Mouse (Mus musculus) lung, embryonic 16.5 days (tissue): ENCODE data around the gene Gtsf1l. TPM values are rescaled to one million over a fixed set of nuclear protein-coding genes. Genes with fewer than 3 reads are reported as not detected.
A peak's percentile ranks its signal among the peaks of the same experiment; 100 is the strongest.

Source experiments
- ATAC-seq: fragments of 200-750 bp; cut with Nextera tagmentation; 2 replicates; pipeline ENCODE4 v1.8.0; 2017; ENCODE audit warnings: low read depth, mild to moderate bottlenecking, moderate library complexity
- H3K27ac ChIP-seq: fragments of 300-500 bp; sonication (generic); 2 replicates; pipeline ENCODE4 v1.5.1; 2014; ENCODE audit warnings: mild to moderate bottlenecking, control low read depth, low read length
- H3K27me3 ChIP-seq: fragments of 300-500 bp; sonication (generic); 2 replicates; pipeline ENCODE4 v1.6.1; 2014; ENCODE audit warnings: low read depth, low read length, mixed read lengths; ENCODE audit not compliant: control insufficient read depth, insufficient read depth
- H3K36me3 ChIP-seq: fragments of 300-500 bp; sonication (generic); 2 replicates; pipeline ENCODE4 v1.6.1; 2014; ENCODE audit warnings: low read length; ENCODE audit not compliant: control insufficient read depth, insufficient read depth
- H3K4me1 ChIP-seq: fragments of 300-500 bp; sonication (generic); replicated peaks from 2 replicates; pipeline ENCODE4 v1.6.1; 2014; ENCODE audit warnings: low read length, mixed read lengths; ENCODE audit not compliant: control insufficient read depth, insufficient read depth
- H3K4me2 ChIP-seq: fragments of 300-500 bp; sonication (generic); 2 replicates; pipeline ENCODE4 v1.6.1; 2014; ENCODE audit warnings: low read depth, low read length, control low read depth
- H3K4me3 ChIP-seq: fragments of 300-500 bp; sonication (generic); 2 replicates; pipeline ENCODE4 v1.5.1; 2014; ENCODE audit warnings: mild to moderate bottlenecking, low read length, control low read depth
- H3K9ac ChIP-seq: fragments of 300-500 bp; sonication (generic); 2 replicates; pipeline ENCODE4 v1.6.1; 2014; ENCODE audit warnings: low read length, control low read depth
- H3K9me3 ChIP-seq: fragments of 300-500 bp; sonication (generic); 2 replicates; pipeline ENCODE4 v1.6.1; 2016; ENCODE audit warnings: low read length; ENCODE audit not compliant: control insufficient read depth
- WGBS: fragments of 180-500 bp; shearing (Covaris S2); extraction: QIAGEN DNeasy Blood & Tissue Kit; methylation state at CpG from one replicate; pipeline ENCODE4 v1.1.7; 2014; 5-methylcytosine and 5-hydroxymethylcytosine counted together
- polyA plus RNA-seq: library from polyadenylated mRNA; unstranded; fragments of >200 nt; fragmentation: Nextera tagmentation; extraction: Ambion mirVana; gene quantifications from 2 replicates; pipeline ENCODE4 v1.2.1, GENCODE M21; 2015

The Gtsf1l gene
- polyA plus RNA-seq, 1 experiment from 2014 or later = 0.19 TPM

GRCm38 (mm10) chr2:163111413-163112201 is 24.0 kb upstream of the Gtsf1l start:
- 41% methylated on average over 16 of the region's 16 CpGs for WGBS
- Histone ChIP-seq H3K4me2 (no peak overlapping the region), H3K27me3 (no peaks in the 10 kb centered on the region), H3K4me1 (no peaks in the 10 kb centered on the region), H3K36me3 (no peaks in the 10 kb centered on the region), H3K4me3 (no peak overlapping the region), H3K27ac (no peak overlapping the region), H3K9me3 (no peaks in the 10 kb centered on the region), H3K9ac (no peak overlapping the region)
- no peak for ATAC-seq

- Histone ChIP-seq H3K4me1 (no peaks in the 10 kb centered on the region), H3K36me3 (no peaks in the 10 kb centered on the region), H3K9ac (no peak overlapping the region), H3K9me3 (no peaks in the 10 kb centered on the region), H3K27ac (no peak overlapping the region), H3K4me2 (no peak overlapping the region), H3K27me3 (no peaks in the 10 kb centered on the region), H3K4me3 (no peak overlapping the region)
- WGBS = 93% methylated on average over 1 of the region's 1 CpGs
- ATAC-seq = no peak
Observed at GRCm38 (mm10) chr2:163110706-163111105, 23.1 kb upstream of the Gtsf1l start.

GRCm38 (mm10) chr2:163108385-163108784 is 20.7 kb upstream of the Gtsf1l start:
- no peak for ATAC-seq
- no peaks in the 10 kb centered on the region for H3K9me3 ChIP-seq
- H3K4me2 ChIP-seq = no peak overlapping the region
- no peak overlapping the region for H3K9ac ChIP-seq
- 77% methylated on average over 9 of the region's 9 CpGs for WGBS
- H3K36me3 ChIP-seq = no peaks in the 10 kb centered on the region
- no peaks in the 10 kb centered on the region for H3K27me3 ChIP-seq
- no peak overlapping the region for H3K27ac ChIP-seq
- H3K4me1 ChIP-seq = no peaks in the 10 kb centered on the region
- H3K4me3 ChIP-seq = no peak overlapping the region

GRCm38 (mm10) chr2:163104086-163104770 is 16.6 kb upstream of the Gtsf1l start:
- Histone ChIP-seq H3K9me3 (no peaks in the 10 kb centered on the region), H3K4me2 (no peak overlapping the region), H3K36me3 (no peaks in the 10 kb centered on the region), H3K4me1 (peaks cover 11% of the 10 kb centered on the region), H3K4me3 (no peak overlapping the region), H3K27ac (no peak overlapping the region), H3K27me3 (no peaks in the 10 kb centered on the region), H3K9ac (no peak overlapping the region)
- 66% methylated on average over 13 of the region's 13 CpGs for WGBS
- ATAC-seq = no peak

GRCm38 (mm10) chr2:163102900-163103653 is 15.4 kb upstream of the Gtsf1l start:
- no peaks in the 10 kb centered on the region for H3K36me3 ChIP-seq
- no peak overlapping the region for H3K27ac ChIP-seq
- ATAC-seq = no peak
- H3K4me1 ChIP-seq = peaks cover 11% of the 10 kb centered on the region
- H3K27me3 ChIP-seq = no peaks in the 10 kb centered on the region
- no peak overlapping the region for H3K4me2 ChIP-seq
- no peak overlapping the region for H3K9ac ChIP-seq
- H3K9me3 ChIP-seq = no peaks in the 10 kb centered on the region
- H3K4me3 ChIP-seq = no peak overlapping the region
- 51% methylated on average over 18 of the region's 18 CpGs for WGBS

- no peak for ATAC-seq
- Histone ChIP-seq H3K27me3 (no peaks in the 10 kb centered on the region), H3K27ac (no peak overlapping the region), H3K9ac (no peak overlapping the region), H3K9me3 (no peaks in the 10 kb centered on the region), H3K4me2 (no peak overlapping the region), H3K36me3 (no peaks in the 10 kb centered on the region), H3K4me3 (no peak overlapping the region), H3K4me1 (peaks cover 11% of the 10 kb centered on the region)
- WGBS = 30% methylated on average over 7 of the region's 7 CpGs
Observed at GRCm38 (mm10) chr2:163102216-163102615, 14.6 kb upstream of the Gtsf1l start.

- 2% methylated on average over 10 of the region's 10 CpGs for WGBS
- Histone ChIP-seq H3K27ac (no peak overlapping the region), H3K4me1 (peaks cover 11% of the 10 kb centered on the region), H3K9me3 (no peaks in the 10 kb centered on the region), H3K9ac (no peak overlapping the region), H3K4me2 (no peak overlapping the region), H3K27me3 (no peaks in the 10 kb centered on the region), H3K36me3 (no peaks in the 10 kb centered on the region), H3K4me3 (no peak overlapping the region)
- ATAC-seq = peak; percentile 51
Observed at GRCm38 (mm10) chr2:163101646-163102203, 14.1 kb upstream of the Gtsf1l start.

GRCm38 (mm10) chr2:163100551-163100950 is 12.9 kb upstream of the Gtsf1l start:
- Histone ChIP-seq H3K4me3 (no peak overlapping the region), H3K4me1 (peaks cover 11% of the 10 kb centered on the region), H3K27ac (no peak overlapping the region), H3K9ac (no peak overlapping the region), H3K27me3 (no peaks in the 10 kb centered on the region), H3K36me3 (no peaks in the 10 kb centered on the region), H3K4me2 (no peak overlapping the region), H3K9me3 (no peaks in the 10 kb centered on the region)
- ATAC-seq = no peak
- 35% methylated on average over 5 of the region's 5 CpGs for WGBS

GRCm38 (mm10) chr2:163099919-163100318 is 12.3 kb upstream of the Gtsf1l start:
- WGBS = 37% methylated on average over 8 of the region's 8 CpGs
- H3K4me1 ChIP-seq = peaks cover 11% of the 10 kb centered on the region
- H3K4me2 ChIP-seq = no peak overlapping the region
- no peak overlapping the region for H3K27ac ChIP-seq
- H3K36me3 ChIP-seq = no peaks in the 10 kb centered on the region
- no peak overlapping the region for H3K9ac ChIP-seq
- H3K9me3 ChIP-seq = no peaks in the 10 kb centered on the region
- no peaks in the 10 kb centered on the region for H3K27me3 ChIP-seq
- ATAC-seq = no peak
- H3K4me3 ChIP-seq = no peak overlapping the region
